Comparison of ENCODE assay signal across 8 mouse cellular contexts in the genomic region with DNA sequence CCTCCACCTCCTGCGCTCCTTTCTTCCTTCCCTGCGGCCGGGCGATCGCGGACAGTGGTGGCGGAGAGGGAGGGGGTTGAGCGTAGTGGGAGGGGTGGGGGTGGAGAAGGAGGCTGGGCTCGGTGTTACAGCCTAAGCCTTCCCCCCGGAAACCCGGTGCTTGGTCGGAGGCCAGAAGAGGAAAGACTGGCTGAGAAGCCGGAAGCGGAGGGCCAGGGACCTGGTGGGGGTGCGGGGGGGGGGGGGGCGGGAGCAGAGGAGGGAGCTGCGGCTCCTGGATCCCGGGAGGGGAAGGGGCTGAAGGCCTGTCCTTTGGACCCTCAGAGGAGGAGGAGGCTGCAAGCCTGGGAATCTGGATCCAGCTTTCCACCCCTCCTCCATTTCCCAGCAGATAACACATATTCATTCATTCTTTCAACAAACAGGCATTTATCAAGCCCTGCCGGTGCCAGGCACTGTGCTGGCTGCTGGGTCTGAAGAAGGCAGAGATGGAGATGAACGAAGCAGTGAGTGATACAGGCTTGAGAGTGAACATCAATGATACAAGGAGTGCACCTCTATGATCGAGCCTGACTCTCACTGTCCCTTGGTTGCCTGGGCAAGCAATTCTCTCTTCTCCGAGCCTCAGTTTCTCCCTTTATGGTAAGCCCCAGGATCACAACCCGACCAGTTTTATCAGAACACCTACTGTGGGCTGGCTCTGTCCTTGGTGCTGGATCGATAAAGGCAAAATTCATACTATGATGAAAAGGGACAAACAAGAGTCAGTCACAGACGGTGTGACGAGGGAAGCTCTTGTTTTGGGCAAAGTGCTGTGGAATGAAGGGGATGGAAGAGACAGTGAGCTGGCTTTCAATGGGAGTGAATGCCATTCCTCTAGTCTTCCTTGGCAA. TPM values are rescaled to one million over a fixed set of nuclear protein-coding genes. Genes with fewer than 3 reads are reported as not detected.
DNase-seq lines count a peak whose midpoint lies in the region; ATAC-seq and TF ChIP-seq lines count a peak whose summit lies in the region.

Gene Zfp579 (minus strand): TSS at position 156 of the 893 bp plus-strand sequence.

- 6% methylated on average over 13 of the region's 26 CpGs for WGBS in embryonic facial prominence, embryonic 15.5 days
- WGBS in heart, embryonic 11.5 days (ENCODE audit: insufficient replicate concordance) = 4% methylated on average over 14 of the region's 26 CpGs
- 7% methylated on average over 17 of the region's 26 CpGs for WGBS in kidney, embryonic 15.5 days
- 4% methylated on average over 19 of the region's 26 CpGs for WGBS in liver, adult 2 months
- WGBS in stomach, embryonic 14.5 days = 7% methylated on average over 10 of the region's 26 CpGs

- H3K4me2 ChIP-seq in embryonic facial prominence, embryonic 15.5 days (replicated peaks) = peak within 1 kb of the TSS; percentile 75
- peak within 1 kb of the TSS; percentile 67 for H3K4me2 ChIP-seq in heart, embryonic 11.5 days
- H3K4me2 ChIP-seq in kidney, embryonic 15.5 days = peak within 1 kb of the TSS; percentile 78
- peak within 1 kb of the TSS; percentile 95 for H3K4me2 ChIP-seq in myocyte (ENCODE audit: low read depth)
- H3K4me2 ChIP-seq in stomach, embryonic 14.5 days (replicated peaks; ENCODE audit: low read depth, low read length) = peak within 1 kb of the TSS; percentile 45

- TF ChIP-seq POLR2A in liver, adult 2 months (IDR thresholded peaks at IDR 0.05; ENCODE audit: extremely low read depth, insufficient read depth, low read length) = 0 out of 2 replicates have a peak, but pooled peaks have one; percentile 2
- TF ChIP-seq POLR2A in myocyte (IDR thresholded peaks at IDR 0.05; ENCODE audit: insufficient read length, low read depth) = peak; percentile 57

- no peaks in the 10 kb centered on the region for H3K79me2 ChIP-seq in liver, adult 2 months (ENCODE audit: control insufficient read depth, insufficient read depth, low read length)
- no peaks in the 10 kb centered on the region for H3K79me2 ChIP-seq in myocyte (ENCODE audit: control insufficient read depth, insufficient read depth)

- H3K27ac ChIP-seq in embryonic facial prominence, embryonic 15.5 days (replicated peaks) = peak within 1 kb of the TSS; percentile 74
- H3K27ac ChIP-seq in heart, embryonic 11.5 days (ENCODE audit: low read depth, low read length) = peak within 1 kb of the TSS; percentile 62
- peak within 1 kb of the TSS; percentile 72 for H3K27ac ChIP-seq in kidney, embryonic 15.5 days
- no peak within 1 kb of the TSS for H3K27ac ChIP-seq in liver, adult 2 months (replicated peaks; ENCODE audit: insufficient read depth, low read depth, low read length)
- peak within 1 kb of the TSS; percentile 59 for H3K27ac ChIP-seq in stomach, embryonic 14.5 days (ENCODE audit: low read length)

- peak within 1 kb of the TSS; percentile 72 for H3K9ac ChIP-seq in embryonic facial prominence, embryonic 15.5 days
- H3K9ac ChIP-seq in heart, embryonic 11.5 days (ENCODE audit: low read depth, low read length) = peak within 1 kb of the TSS; percentile 74
- peak within 1 kb of the TSS; percentile 79 for H3K9ac ChIP-seq in kidney, embryonic 15.5 days
- H3K9ac ChIP-seq in liver, adult 2 months (ENCODE audit: low read depth, low read length) = peak within 1 kb of the TSS; percentile 87
- peak within 1 kb of the TSS; percentile 81 for H3K9ac ChIP-seq in stomach, embryonic 14.5 days (replicated peaks; ENCODE audit: low read depth, low read length)

- TF ChIP-seq CTCF in liver, adult 2 months (IDR thresholded peaks at IDR 0.05; ENCODE audit: low read depth, low read length) = no peak

- DNase-seq in B cell, adult 2 months = peak; percentile 84 to 85
- peak; percentile 95 for DNase-seq in adrenal gland, postnatal 36 days
- DNase-seq in liver, adult 2 months (ENCODE audit: extremely low read depth, low read depth, low spot score) = peak; percentile 59

- peaks cover 28% of the 10 kb centered on the region for H3K4me1 ChIP-seq in embryonic facial prominence, embryonic 15.5 days
- H3K4me1 ChIP-seq in heart, embryonic 11.5 days (ENCODE audit: control insufficient read depth, insufficient read depth, low read length) = peaks cover 16% of the 10 kb centered on the region
- peaks cover 27% of the 10 kb centered on the region for H3K4me1 ChIP-seq in kidney, embryonic 15.5 days
- peaks cover 4% of the 10 kb centered on the region; the same call in 1 of the 2 replicates for H3K4me1 ChIP-seq in liver, adult 2 months (ENCODE audit: control insufficient read depth, insufficient read depth, low read length)
- H3K4me1 ChIP-seq in stomach, embryonic 14.5 days (ENCODE audit: control insufficient read depth, insufficient read depth, low read length) = no peaks in the 10 kb centered on the region; the same call in 1 of the 2 replicates

- H3K4me3 ChIP-seq in embryonic facial prominence, embryonic 15.5 days (replicated peaks) = peak within 1 kb of the TSS; percentile 78
- H3K4me3 ChIP-seq in heart, embryonic 11.5 days (ENCODE audit: low read depth, low read length) = peak within 1 kb of the TSS; percentile 62
- H3K4me3 ChIP-seq in kidney, embryonic 15.5 days (replicated peaks) = peak within 1 kb of the TSS; percentile 68
- peak within 1 kb of the TSS; percentile 89 for H3K4me3 ChIP-seq in liver, adult 2 months (ENCODE audit: insufficient read depth, low read depth, low read length)
- peak within 1 kb of the TSS; percentile 67 for H3K4me3 ChIP-seq in myocyte
- peak within 1 kb of the TSS; percentile 72 for H3K4me3 ChIP-seq in stomach, embryonic 14.5 days (ENCODE audit: low read depth, low read length)

- H3K9me3 ChIP-seq in embryonic facial prominence, embryonic 15.5 days (replicated peaks) = no peaks in the 10 kb centered on the region
- H3K9me3 ChIP-seq in heart, embryonic 11.5 days (replicated peaks; ENCODE audit: control insufficient read depth, low read length) = peaks cover 6% of the 10 kb centered on the region; the same call in 1 of the 2 replicates
- peaks cover 3% of the 10 kb centered on the region for H3K9me3 ChIP-seq in kidney, embryonic 15.5 days (replicated peaks)
- peaks cover 12% of the 10 kb centered on the region; the same call in 1 of the 2 replicates for H3K9me3 ChIP-seq in stomach, embryonic 14.5 days (ENCODE audit: control insufficient read depth, low read depth, low read length)

- peaks cover 29% of the 10 kb centered on the region for H3K36me3 ChIP-seq in embryonic facial prominence, embryonic 15.5 days
- peaks cover 9% of the 10 kb centered on the region for H3K36me3 ChIP-seq in heart, embryonic 11.5 days (ENCODE audit: control insufficient read depth, insufficient read depth, low read length)
- H3K36me3 ChIP-seq in kidney, embryonic 15.5 days = peaks cover 30% of the 10 kb centered on the region
- H3K36me3 ChIP-seq in liver, adult 2 months (ENCODE audit: control insufficient read depth, insufficient read depth, low read length) = no peaks in the 10 kb centered on the region
- peaks cover 4% of the 10 kb centered on the region for H3K36me3 ChIP-seq in myocyte (ENCODE audit: control insufficient read depth, insufficient read depth)
- H3K36me3 ChIP-seq in stomach, embryonic 14.5 days (ENCODE audit: control insufficient read depth, insufficient read depth, low read length) = peaks cover 17% of the 10 kb centered on the region

- peak within 1 kb of the TSS; percentile 25 for H3ac ChIP-seq in myocyte (ENCODE audit: control insufficient read depth, insufficient read length)

- H3K27me3 ChIP-seq in embryonic facial prominence, embryonic 15.5 days = no peaks in the 10 kb centered on the region
- H3K27me3 ChIP-seq in heart, embryonic 11.5 days (ENCODE audit: control insufficient read depth, insufficient read depth, low read length) = peaks cover 29% of the 10 kb centered on the region
- peaks cover 7% of the 10 kb centered on the region; the same call in 1 of the 2 replicates for H3K27me3 ChIP-seq in kidney, embryonic 15.5 days
- H3K27me3 ChIP-seq in liver, adult 2 months (ENCODE audit: control insufficient read depth, insufficient read depth, low read length) = no peaks in the 10 kb centered on the region
- no peaks in the 10 kb centered on the region for H3K27me3 ChIP-seq in myocyte (ENCODE audit: control insufficient read depth, insufficient read depth, insufficient read length)
- no peaks in the 10 kb centered on the region for H3K27me3 ChIP-seq in stomach, embryonic 14.5 days (ENCODE audit: control insufficient read depth, insufficient read depth, low read length)

- ATAC-seq in embryonic facial prominence, embryonic 15.5 days (ENCODE audit: insufficient number of reproducible peaks, low FRiP score, low TSS enrichment, low read depth) = peak; percentile 88
- peak; percentile 77 for ATAC-seq in heart, embryonic 11.5 days (replicated peaks; ENCODE audit: insufficient number of reproducible peaks, low FRiP score, low TSS enrichment)
- ATAC-seq in kidney, embryonic 15.5 days (replicated peaks; ENCODE audit: low FRiP score) = peak; percentile 89
- peak; percentile 83 for ATAC-seq in stomach, embryonic 14.5 days (ENCODE audit: insufficient number of reproducible peaks, insufficient read depth, low FRiP score, low read depth)

TF ChIP-seq in myocyte, 11 proteins besides CTCF, POLR2A, EP300 and RAD21:
- TF ChIP-seq POLR2AphosphoS2 (IDR thresholded peaks at IDR 0.05; ENCODE audit: insufficient read length, low read depth) (peak; percentile 31), MYOG (IDR thresholded peaks at IDR 0.05; ENCODE audit: control insufficient read depth in 1 of 3, insufficient read depth in 1 of 3, insufficient read length in 2 of 3, low read depth in 2 of 3) (no peak), SRF (IDR thresholded peaks at IDR 0.05; ENCODE audit: control insufficient read depth, insufficient read length, low read depth) (no peak), MAX (IDR thresholded peaks at IDR 0.05; ENCODE audit: low read depth) (no peak), REST (IDR thresholded peaks at IDR 0.05; ENCODE audit: insufficient read depth, insufficient read length) (peak; percentile 35), USF1 (IDR thresholded peaks at IDR 0.05; ENCODE audit: low read depth) (no peak)

RNA-seq across cellular contexts. Expression of gene Zfp579, which starts in this region (rescaled TPM):
- total RNA-seq in adrenal gland, postnatal 36 days (2021) = 10 to 100 TPM; 16.5 to 16.8 TPM
- 32.8 and 35.0 TPM in 2 replicates for polyA plus RNA-seq in embryonic facial prominence, embryonic 15.5 days (2015; fragmentation: Nextera tagmentation; extraction: Ambion mirVana)
- 32.5 and 38.8 TPM in 2 replicates for polyA plus RNA-seq in heart, embryonic 11.5 days (2014; fragmentation: Nextera tagmentation; extraction: Ambion mirVana)
- polyA plus RNA-seq in kidney, embryonic 15.5 days (2015; fragmentation: Nextera tagmentation; extraction: Ambion mirVana) = 36.7 and 39.9 TPM in 2 replicates
- 1.2 TPM in 2 replicates for total RNA-seq in liver, adult 2 months (2014; rRNA removed)
- 10.8 and 13.0 TPM in 2 replicates for polyA plus RNA-seq in liver, adult 2 months (2012; rRNA removed)
- polyA plus RNA-seq in myocyte (2012; fragmentation: generic; extraction: Trizol) = 16.3 TPM
- 39.5 and 48.8 TPM in 2 replicates for polyA plus RNA-seq in stomach, embryonic 14.5 days (2014; fragmentation: Nextera tagmentation; extraction: Ambion mirVana)

Comparison
In these comparisons a context has a peak if more than half of its experiments do, and no peak if none do; other contexts are left out.
1. H3K4me2 ChIP-seq: peak in every context shown above with its lines; median percentile 95 in myocyte; 78 in kidney, embryonic 15.5 days; 75 in embryonic facial prominence, embryonic 15.5 days; 67 in heart, embryonic 11.5 days; 45 in stomach, embryonic 14.5 days.